In genomic region chr5:140378121-140378853, GRCm38 (mm10) we compare ENCODE assay signal across 15 mouse cellular contexts. TPM values are rescaled to one million over a fixed set of nuclear protein-coding genes. Genes with fewer than 3 reads are reported as not detected.
A peak's percentile ranks its signal among the peaks of the same experiment; 100 is the strongest.
DNase-seq lines count a peak whose midpoint lies in the region; ATAC-seq and TF ChIP-seq lines count a peak whose summit lies in the region.
"Had no signal": no experiment of that assay in that cellular context is flagged by ENCODE, and none has a peak within 500 bp of the region (broad histone marks: within the 10 kb centered on the region; RNA-seq: fewer than 3 reads in every experiment).

No protein-coding gene starts in this region.

- no peaks in the 10 kb centered on the region for H3K27me3 ChIP-seq in kidney, embryonic 15.5 days
- no peaks in the 10 kb centered on the region for H3K27me3 ChIP-seq in kidney, postnatal 0 days (ENCODE audit: insufficient read depth, low read length)
- H3K27me3 ChIP-seq: hindbrain, embryonic 13.5 days; neural tube, embryonic 12.5 days had no signal

- H3K27ac ChIP-seq in kidney, embryonic 15.5 days: no peak overlapping the region
- peak overlapping the region; percentile 19; the same call in 1 of the 2 replicates for H3K27ac ChIP-seq in kidney, postnatal 0 days
- H3K27ac ChIP-seq: hindbrain, embryonic 13.5 days; neural tube, embryonic 12.5 days had no signal

- H3K36me3 ChIP-seq in kidney, embryonic 15.5 days: no peaks in the 10 kb centered on the region
- no peaks in the 10 kb centered on the region for H3K36me3 ChIP-seq in kidney, postnatal 0 days (ENCODE audit: insufficient read depth, low read length)
- H3K36me3 ChIP-seq: hindbrain, embryonic 13.5 days; neural tube, embryonic 12.5 days had no signal

- no peak for TF ChIP-seq CTCF in kidney, postnatal 0 days (IDR thresholded peaks at IDR 0.05; ENCODE audit: low read depth)

- DNase-seq in adrenal gland, postnatal 10 days: peak; percentile 36
- no peak for DNase-seq in adrenal gland, adult 2 months
- DNase-seq in kidney, adult 18-20 months: peak; percentile 59
- DNase-seq in B cell, adult 2 months: peak; percentile 40 to 49
- no peak for DNase-seq in kidney, postnatal 0 days (ENCODE audit: low spot score)
- no peak for DNase-seq in right cerebral cortex, postnatal 4 days
- DNase-seq: cerebellum, adult 18-20 months; heart, adult 18-20 months; lung, adult 2 months; thymus, postnatal 36 days had no signal

- ATAC-seq in kidney, embryonic 15.5 days (replicated peaks; ENCODE audit: low FRiP score): no peak
- no peak for ATAC-seq in kidney, postnatal 0 days (replicated peaks; ENCODE audit: low FRiP score, low read depth)
- ATAC-seq in granulocyte monocyte progenitor cell, adult 5-6 weeks (replicated peaks; ENCODE audit: poor library complexity, severe bottlenecking): no peak
- ATAC-seq: intestine, embryonic 16.5 days had no signal

- H3K4me2 ChIP-seq in kidney, embryonic 15.5 days: no peak overlapping the region
- no peak overlapping the region for H3K4me2 ChIP-seq in kidney, postnatal 0 days (ENCODE audit: low read length)
- H3K4me2 ChIP-seq: hindbrain, embryonic 13.5 days; neural tube, embryonic 12.5 days had no signal

- H3K9ac ChIP-seq in kidney, embryonic 15.5 days: no peak overlapping the region
- H3K9ac ChIP-seq in kidney, postnatal 0 days (ENCODE audit: low read depth, low read length): no peak overlapping the region
- H3K9ac ChIP-seq: hindbrain, embryonic 13.5 days; neural tube, embryonic 12.5 days had no signal

- no peaks in the 10 kb centered on the region for H3K9me3 ChIP-seq in kidney, embryonic 15.5 days (replicated peaks)
- no peaks in the 10 kb centered on the region for H3K9me3 ChIP-seq in kidney, postnatal 0 days (replicated peaks; ENCODE audit: low read length)
- H3K9me3 ChIP-seq: hindbrain, embryonic 13.5 days; neural tube, embryonic 12.5 days had no signal

- peaks cover 31% of the 10 kb centered on the region for H3K4me1 ChIP-seq in kidney, embryonic 15.5 days
- 0 out of 2 replicates have a peak, but pooled peaks cover 9% of the 10 kb centered on the region for H3K4me1 ChIP-seq in kidney, postnatal 0 days (replicated peaks; ENCODE audit: insufficient read depth, low read length)

- WGBS in kidney, embryonic 15.5 days: 87% methylated on average over 6 of the region's 6 CpGs
- WGBS in kidney, postnatal 0 days: 92% methylated on average over 6 of the region's 6 CpGs

- no peak overlapping the region for H3K4me3 ChIP-seq in kidney, embryonic 15.5 days (replicated peaks)
- no peak overlapping the region for H3K4me3 ChIP-seq in kidney, postnatal 0 days (replicated peaks; ENCODE audit: low read depth, low read length)
- H3K4me3 ChIP-seq: hindbrain, embryonic 13.5 days; neural tube, embryonic 12.5 days had no signal

RNA-seq across cellular contexts. Expression of gene Snx8, which starts 10.8 kb away (rescaled TPM):
- 10 to 100 TPM; 19.7 to 20.3 TPM for total RNA-seq in adrenal gland, postnatal 10 days (2021)
- 10 to 100 TPM; 13.9 to 19.1 TPM for total RNA-seq in adrenal gland, adult 2 months (2021)
- 12.4 and 12.8 TPM in 2 replicates for polyA plus RNA-seq in adrenal gland, adult 2 months (2012; rRNA removed)
- 25.3 and 27.0 TPM in 2 replicates for polyA plus RNA-seq in kidney, embryonic 15.5 days (2015; fragmentation: Nextera tagmentation; extraction: Ambion mirVana)
- polyA plus RNA-seq in kidney, postnatal 0 days (2015; fragmentation: Nextera tagmentation; extraction: Ambion mirVana): 28.8 and 31.8 TPM in 2 replicates
- total RNA-seq in granulocyte monocyte progenitor cell, adult 5-6 weeks (2014; fragmentation: Nextera tagmentation): 8.9 and 12.8 TPM in 2 replicates
- 7.3 and 9.1 TPM in 2 replicates for total RNA-seq in granulocyte monocyte progenitor cell, adult 5-6 weeks (2017)

RNA-seq across cellular contexts. Expression of gene Eif3b, which starts 40.8 kb away (rescaled TPM):
- total RNA-seq in adrenal gland, postnatal 10 days (2021): 100 to 1,000 TPM; 132 to 140 TPM
- 100 to 1,000 TPM; 161 to 186 TPM for total RNA-seq in adrenal gland, adult 2 months (2021)
- 86.3 and 128 TPM in 2 replicates for polyA plus RNA-seq in adrenal gland, adult 2 months (2012; rRNA removed)
- polyA plus RNA-seq in kidney, embryonic 15.5 days (2015; fragmentation: Nextera tagmentation; extraction: Ambion mirVana): 116 and 127 TPM in 2 replicates
- 77.9 and 88.6 TPM in 2 replicates for polyA plus RNA-seq in kidney, postnatal 0 days (2015; fragmentation: Nextera tagmentation; extraction: Ambion mirVana)
- total RNA-seq in granulocyte monocyte progenitor cell, adult 5-6 weeks (2014; fragmentation: Nextera tagmentation): 237 and 268 TPM in 2 replicates
- total RNA-seq in granulocyte monocyte progenitor cell, adult 5-6 weeks (2017): 200 and 239 TPM in 2 replicates

RNA-seq across cellular contexts. Expression of gene Mrm2, which starts 46.6 kb away (rescaled TPM):
- total RNA-seq in adrenal gland, postnatal 10 days (2021): 10 to 100 TPM; 12.0 to 13.9 TPM
- 10 to 100 TPM in 1 of 2 experiments, 1 to 10 TPM in 1; 9.2 to 22.6 TPM for total RNA-seq in adrenal gland, adult 2 months (2021)
- 9.6 and 10.1 TPM in 2 replicates for polyA plus RNA-seq in adrenal gland, adult 2 months (2012; rRNA removed)
- polyA plus RNA-seq in kidney, embryonic 15.5 days (2015; fragmentation: Nextera tagmentation; extraction: Ambion mirVana): 20.0 and 21.0 TPM in 2 replicates
- 17.2 and 17.3 TPM in 2 replicates for polyA plus RNA-seq in kidney, postnatal 0 days (2015; fragmentation: Nextera tagmentation; extraction: Ambion mirVana)
- 6.3 and 11.2 TPM in 2 replicates for total RNA-seq in granulocyte monocyte progenitor cell, adult 5-6 weeks (2014; fragmentation: Nextera tagmentation)
- total RNA-seq in granulocyte monocyte progenitor cell, adult 5-6 weeks (2017): 7.7 and 9.3 TPM in 2 replicates

RNA-seq across cellular contexts. Expression of gene Nudt1, which starts 56.8 kb away (rescaled TPM):
- 10 to 100 TPM; 19.8 to 26.8 TPM for total RNA-seq in adrenal gland, postnatal 10 days (2021)
- 10 to 100 TPM; 15.0 to 18.2 TPM for total RNA-seq in adrenal gland, adult 2 months (2021)
- polyA plus RNA-seq in adrenal gland, adult 2 months (2012; rRNA removed): 5.1 and 6.3 TPM in 2 replicates
- 54.8 and 60.1 TPM in 2 replicates for polyA plus RNA-seq in kidney, embryonic 15.5 days (2015; fragmentation: Nextera tagmentation; extraction: Ambion mirVana)
- 39.9 and 42.1 TPM in 2 replicates for polyA plus RNA-seq in kidney, postnatal 0 days (2015; fragmentation: Nextera tagmentation; extraction: Ambion mirVana)
- total RNA-seq in granulocyte monocyte progenitor cell, adult 5-6 weeks (2014; fragmentation: Nextera tagmentation): 40.7 and 43.1 TPM in 2 replicates
- total RNA-seq in granulocyte monocyte progenitor cell, adult 5-6 weeks (2017): 42.0 and 49.1 TPM in 2 replicates

RNA-seq across cellular contexts. Expression of gene Mad1l1, which starts 56.9 kb away (rescaled TPM):
- total RNA-seq in adrenal gland, postnatal 10 days (2021): 10 to 100 TPM; 20.3 to 22.3 TPM
- total RNA-seq in adrenal gland, adult 2 months (2021): 10 to 100 TPM; 12.4 to 20.5 TPM
- 15.8 and 21.0 TPM in 2 replicates for polyA plus RNA-seq in adrenal gland, adult 2 months (2012; rRNA removed)
- 46.5 and 53.0 TPM in 2 replicates for polyA plus RNA-seq in kidney, embryonic 15.5 days (2015; fragmentation: Nextera tagmentation; extraction: Ambion mirVana)
- polyA plus RNA-seq in kidney, postnatal 0 days (2015; fragmentation: Nextera tagmentation; extraction: Ambion mirVana): 25.8 and 31.5 TPM in 2 replicates
- total RNA-seq in granulocyte monocyte progenitor cell, adult 5-6 weeks (2014; fragmentation: Nextera tagmentation): 18.3 and 24.4 TPM in 2 replicates
- total RNA-seq in granulocyte monocyte progenitor cell, adult 5-6 weeks (2017): 53.6 and 61.0 TPM in 2 replicates

Comparison
In these comparisons a context has a peak if more than half of its experiments do, and no peak if none do; other contexts are left out.
1. DNase-seq: peak in adrenal gland, postnatal 10 days (single experiment), kidney, adult 18-20 months (single experiment) and B cell, adult 2 months (2 of 2); none in adrenal gland, adult 2 months (single experiment), kidney, postnatal 0 days (single experiment) and right cerebral cortex, postnatal 4 days (single experiment).